Mouse (Mus musculus): Measurements from ENCODE around the gene Gm15091. TPM values are rescaled to one million over a fixed set of nuclear protein-coding genes. Genes with fewer than 3 reads are reported as not detected.

Gene Gm15091
- polyA plus RNA-seq (2014; fragmentation: Illumina TruSeq; extraction: RNeasy Lipid Tissue Mini Kit (QIAGEN cat#74804); ENCODE audit: low read depth, low replicate concordance), result 3.3 TPM

DNA sequence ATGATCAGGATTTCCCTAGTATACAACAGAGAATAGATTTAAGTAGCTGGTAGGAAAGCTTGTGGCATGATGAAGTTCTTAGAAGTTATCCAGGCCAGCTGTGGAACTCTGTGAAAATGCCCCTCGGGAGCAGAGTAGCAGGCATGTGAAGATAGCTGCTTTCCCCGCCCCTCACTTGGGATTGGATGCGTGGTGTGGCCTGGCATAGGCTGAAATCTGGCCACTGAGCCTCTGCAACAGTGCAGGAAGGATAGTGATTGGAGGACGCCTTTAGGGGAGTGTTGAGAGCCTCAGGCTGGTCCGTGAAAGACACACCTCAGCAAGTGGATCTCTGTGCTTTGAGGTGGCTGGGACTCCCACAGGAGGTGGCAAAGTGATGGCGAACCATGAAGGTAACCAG lies at the start of gene Gm15091:
TSS of gene Gm15091 (plus strand) at position 301 of the 400 bp plus-strand sequence.

Other genes starting within 250 kb of the Gm15091 start
- gene Gm15097, start 157.2 kb upstream of the Gm15091 start, polyA plus RNA-seq (2014; fragmentation: Illumina TruSeq; extraction: RNeasy Lipid Tissue Mini Kit (QIAGEN cat#74804); ENCODE audit: low read depth, low replicate concordance), result 7.6 TPM

Measured in testis, adult 10 weeks (tissue).